Mouse (Mus musculus): ENCODE measurements around the gene Rora. TPM values are rescaled to one million over a fixed set of nuclear protein-coding genes. Genes with fewer than 3 reads are reported as not detected.

Gene Rora
- polyA plus RNA-seq, 1 experiment: 4.7 TPM

DNA sequence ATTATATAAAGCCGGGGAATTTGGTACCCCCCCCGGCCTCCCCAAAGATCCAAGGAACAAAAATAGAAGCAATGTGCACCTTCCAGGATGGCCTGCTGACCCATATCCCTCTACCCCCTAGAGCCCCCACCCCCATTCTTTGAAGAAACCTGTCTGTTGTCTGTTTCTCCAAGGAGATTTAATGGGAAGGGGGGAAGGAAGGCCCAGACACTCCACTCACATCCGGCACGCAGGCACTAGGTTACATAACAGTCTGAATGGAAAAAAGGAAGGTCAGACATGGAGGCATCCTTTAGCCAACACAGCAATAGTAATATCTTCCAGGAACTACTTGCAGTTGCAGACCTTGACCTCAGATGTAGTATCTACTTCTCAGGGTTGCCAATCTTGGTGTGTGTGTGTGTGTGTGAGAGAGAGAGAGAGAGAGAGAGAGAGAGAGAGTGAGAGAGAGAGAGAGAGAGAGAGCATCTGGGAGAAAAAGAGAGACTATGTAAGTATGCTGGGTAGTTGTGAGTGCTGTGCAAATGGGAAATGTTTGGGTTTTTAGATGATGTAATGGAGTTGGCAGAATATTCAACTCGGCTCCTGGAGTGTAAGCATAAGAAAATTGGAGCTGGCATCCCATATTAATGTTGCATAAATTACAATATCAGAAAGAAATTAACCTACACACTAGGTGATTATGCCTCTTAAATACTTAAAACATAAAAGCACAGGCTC lies 2.6 kb downstream of the Rora start:
- no peak for DNase-seq
- H3K27me3 ChIP-seq (ENCODE audit: control insufficient read depth, insufficient read depth, low read length): no peaks in the 10 kb centered on the region; the same call in 1 of the 2 replicates
- H3K4me3 ChIP-seq (ENCODE audit: control insufficient read depth, insufficient read depth, low read length): no peak overlapping the region
- H3K27ac ChIP-seq (ENCODE audit: control insufficient read depth, insufficient read depth, low read length): no peak overlapping the region
- TF ChIP-seq CTCF (IDR thresholded peaks at IDR 0.05; ENCODE audit: borderline replicate concordance, control insufficient read depth, extremely low read depth, insufficient read depth, low read length, poor library complexity) (no peak), POLR2A (IDR thresholded peaks at IDR 0.05; ENCODE audit: control insufficient read depth, extremely low read depth, insufficient read depth, low read length, poor library complexity) (no peak)
- H3K4me1 ChIP-seq (replicated peaks; ENCODE audit: control insufficient read depth, insufficient read depth, low read length): no peaks in the 10 kb centered on the region
- 53% methylated on average over 5 of the region's 5 CpGs for WGBS
- no peaks in the 10 kb centered on the region for H3K36me3 ChIP-seq (ENCODE audit: control insufficient read depth, insufficient read depth, low read length)

DNA sequence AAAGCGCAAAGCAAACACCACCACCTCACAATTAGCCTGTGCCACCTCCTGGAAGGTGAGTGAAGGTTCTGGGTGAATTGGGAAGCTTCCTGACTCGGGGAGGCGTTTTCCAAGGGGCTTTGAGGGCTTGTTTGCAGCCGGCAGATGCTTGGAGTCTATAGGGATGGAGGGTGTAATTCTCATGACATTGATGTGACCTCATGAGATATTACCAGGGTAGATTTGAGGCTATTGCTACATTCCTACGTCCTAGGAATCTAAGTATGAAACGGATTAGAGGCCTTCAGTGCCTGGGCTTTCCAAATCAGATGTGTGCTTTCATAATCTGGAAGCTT lies 3.2 kb downstream of the Rora start:
- H3K27ac ChIP-seq (ENCODE audit: control insufficient read depth, insufficient read depth, low read length): no peak overlapping the region
- no peak for DNase-seq
- no peaks in the 10 kb centered on the region; the same call in 1 of the 2 replicates for H3K27me3 ChIP-seq (ENCODE audit: control insufficient read depth, insufficient read depth, low read length)
- H3K4me1 ChIP-seq (replicated peaks; ENCODE audit: control insufficient read depth, insufficient read depth, low read length): no peaks in the 10 kb centered on the region
- WGBS: 68% methylated on average over 6 of the region's 6 CpGs
- no peak overlapping the region for H3K4me3 ChIP-seq (ENCODE audit: control insufficient read depth, insufficient read depth, low read length)
- TF ChIP-seq POLR2A (IDR thresholded peaks at IDR 0.05; ENCODE audit: control insufficient read depth, extremely low read depth, insufficient read depth, low read length, poor library complexity): no peak
- no peak for TF ChIP-seq CTCF (IDR thresholded peaks at IDR 0.05; ENCODE audit: borderline replicate concordance, control insufficient read depth, extremely low read depth, insufficient read depth, low read length, poor library complexity)
- H3K36me3 ChIP-seq (ENCODE audit: control insufficient read depth, insufficient read depth, low read length): no peaks in the 10 kb centered on the region

DNA sequence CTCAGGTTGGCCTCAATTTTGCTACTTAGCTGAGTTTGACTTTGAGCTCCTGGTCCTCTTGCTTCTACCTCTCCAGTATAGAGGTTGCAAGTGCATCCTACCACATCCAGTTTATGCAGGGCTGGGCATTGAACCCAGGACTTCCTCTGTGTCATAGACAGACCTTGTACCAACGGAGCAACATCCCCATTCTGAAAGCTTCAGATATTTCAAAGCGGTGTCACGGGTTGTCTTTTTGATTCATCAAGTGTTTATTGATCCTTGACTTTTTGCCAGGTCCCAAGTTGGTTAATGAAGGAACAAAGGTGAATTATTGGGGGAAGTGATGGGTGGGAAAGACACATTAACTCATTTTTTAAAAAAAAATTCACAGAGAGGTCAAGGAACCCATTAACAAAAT lies 17.1 kb downstream of the Rora start:
- TF ChIP-seq POLR2A (IDR thresholded peaks at IDR 0.05; ENCODE audit: control insufficient read depth, extremely low read depth, insufficient read depth, low read length, poor library complexity) (no peak), CTCF (IDR thresholded peaks at IDR 0.05; ENCODE audit: borderline replicate concordance, control insufficient read depth, extremely low read depth, insufficient read depth, low read length, poor library complexity) (no peak)
- Histone ChIP-seq H3K27ac (ENCODE audit: control insufficient read depth, insufficient read depth, low read length) (no peak overlapping the region), H3K36me3 (ENCODE audit: control insufficient read depth, insufficient read depth, low read length) (no peaks in the 10 kb centered on the region), H3K4me3 (ENCODE audit: control insufficient read depth, insufficient read depth, low read length) (no peak overlapping the region), H3K27me3 (ENCODE audit: control insufficient read depth, insufficient read depth, low read length) (no peaks in the 10 kb centered on the region), H3K4me1 (replicated peaks; ENCODE audit: control insufficient read depth, insufficient read depth, low read length) (no peaks in the 10 kb centered on the region)
- WGBS: 84% methylated on average over 3 of the region's 3 CpGs
- DNase-seq: no peak

GRCm38 (mm10) chr9:68672459-68672858 lies 18.9 kb downstream of the Rora start:
- Histone ChIP-seq H3K36me3 (ENCODE audit: control insufficient read depth, insufficient read depth, low read length) (no peaks in the 10 kb centered on the region), H3K27ac (ENCODE audit: control insufficient read depth, insufficient read depth, low read length) (no peak overlapping the region), H3K4me3 (ENCODE audit: control insufficient read depth, insufficient read depth, low read length) (no peak overlapping the region), H3K4me1 (replicated peaks; ENCODE audit: control insufficient read depth, insufficient read depth, low read length) (no peaks in the 10 kb centered on the region), H3K27me3 (ENCODE audit: control insufficient read depth, insufficient read depth, low read length) (no peaks in the 10 kb centered on the region)
- no peak for DNase-seq
- 68% methylated on average over 5 of the region's 5 CpGs for WGBS
- TF ChIP-seq CTCF (IDR thresholded peaks at IDR 0.05; ENCODE audit: borderline replicate concordance, control insufficient read depth, extremely low read depth, insufficient read depth, low read length, poor library complexity) (no peak), POLR2A (IDR thresholded peaks at IDR 0.05; ENCODE audit: control insufficient read depth, extremely low read depth, insufficient read depth, low read length, poor library complexity) (no peak)

- no peak for TF ChIP-seq CTCF (IDR thresholded peaks at IDR 0.05; ENCODE audit: borderline replicate concordance, control insufficient read depth, extremely low read depth, insufficient read depth, low read length, poor library complexity)
- TF ChIP-seq POLR2A (IDR thresholded peaks at IDR 0.05; ENCODE audit: control insufficient read depth, extremely low read depth, insufficient read depth, low read length, poor library complexity): no peak
- no peaks in the 10 kb centered on the region for H3K4me1 ChIP-seq (replicated peaks; ENCODE audit: control insufficient read depth, insufficient read depth, low read length)
- DNase-seq: no peak
- H3K4me3 ChIP-seq (ENCODE audit: control insufficient read depth, insufficient read depth, low read length): no peak overlapping the region
- H3K36me3 ChIP-seq (ENCODE audit: control insufficient read depth, insufficient read depth, low read length): no peaks in the 10 kb centered on the region
- WGBS: 96% methylated on average over 1 of the region's 1 CpGs
- H3K27me3 ChIP-seq (ENCODE audit: control insufficient read depth, insufficient read depth, low read length): no peaks in the 10 kb centered on the region
- no peak overlapping the region for H3K27ac ChIP-seq (ENCODE audit: control insufficient read depth, insufficient read depth, low read length)
Measured at GRCm38 (mm10) chr9:68673221-68673620, 19.6 kb downstream of the Rora start.

- Histone ChIP-seq H3K36me3 (ENCODE audit: control insufficient read depth, insufficient read depth, low read length) (no peaks in the 10 kb centered on the region), H3K27ac (ENCODE audit: control insufficient read depth, insufficient read depth, low read length) (no peak overlapping the region), H3K4me1 (replicated peaks; ENCODE audit: control insufficient read depth, insufficient read depth, low read length) (no peaks in the 10 kb centered on the region), H3K27me3 (ENCODE audit: control insufficient read depth, insufficient read depth, low read length) (no peaks in the 10 kb centered on the region), H3K4me3 (ENCODE audit: control insufficient read depth, insufficient read depth, low read length) (no peak overlapping the region)
- no peak for DNase-seq
- 95% methylated on average over 12 of the region's 12 CpGs for WGBS
- TF ChIP-seq POLR2A (IDR thresholded peaks at IDR 0.05; ENCODE audit: control insufficient read depth, extremely low read depth, insufficient read depth, low read length, poor library complexity) (no peak), CTCF (IDR thresholded peaks at IDR 0.05; ENCODE audit: borderline replicate concordance, control insufficient read depth, extremely low read depth, insufficient read depth, low read length, poor library complexity) (no peak)
Measured at GRCm38 (mm10) chr9:68679871-68680374, 26.3 kb downstream of the Rora start.

All from thymus, adult 2 months (tissue).